Mouse (Mus musculus) CH12F3 (cell line): ENCODE measurements around the gene Tssk3.
"Not testable (repeated sequence)": the region's sequence is repeated elsewhere in the genome, so short reads cannot be mapped to it uniquely, and the experiment has no call there.

ENCODE experiments used
- in situ Hi-C: fragments of 300-500 bp; cut with MboI; formaldehyde crosslinking; loops from 2 replicates; pipeline ENCODE4 v1.14.3; 2020; ENCODE audit warnings: low sequenced_read_pairs

Gene Tssk3

GRCm38 (mm10) chr4:129490972-129491880, at the start of gene Tssk3, which contains the start of gene Fam229a:
Tssk3 (minus strand) TSS chr4:129491022.
Fam229a (plus strand) TSS chr4:129491190.
- in situ Hi-C loops: no loop called here

- in situ Hi-C loops: loop anchor here (10.0 kb wide), 1 partner anchor 65 kb away; the partner anchor contains the start of genes Eif3i and Tmem234
Measured at GRCm38 (mm10) chr4:129540012-129540411, 49.2 kb upstream of the Tssk3 start.

- in situ Hi-C loops: not testable (repeated sequence)
Measured at GRCm38 (mm10) chr4:129528901-129529300, 38.1 kb upstream of the Tssk3 start.

- in situ Hi-C loops: no loop called here
Measured at GRCm38 (mm10) chr4:129525889-129526288, 35.1 kb upstream of the Tssk3 start.

GRCm38 (mm10) chr4:129525338-129525737, 34.5 kb upstream of the Tssk3 start:
- in situ Hi-C loops: no loop called here

GRCm38 (mm10) chr4:129518519-129518918, 27.7 kb upstream of the Tssk3 start:
- in situ Hi-C loops: no loop called here

GRCm38 (mm10) chr4:129516925-129517324, 26.1 kb upstream of the Tssk3 start:
- in situ Hi-C loops: no loop called here

GRCm38 (mm10) chr4:129514300-129514898, 23.6 kb upstream of the Tssk3 start:
- in situ Hi-C loops: no loop called here

- in situ Hi-C loops: no loop called here
Measured at GRCm38 (mm10) chr4:129513891-129514290, 23.1 kb upstream of the Tssk3 start.

- in situ Hi-C loops: no loop called here
Measured at GRCm38 (mm10) chr4:129513086-129513767, 22.4 kb upstream of the Tssk3 start, which contains the start of gene Marcksl1. Marcksl1 (plus strand) TSS chr4:129513581.

- in situ Hi-C loops: no loop called here
Measured at GRCm38 (mm10) chr4:129511413-129512096, 20.7 kb upstream of the Tssk3 start.

GRCm38 (mm10) chr4:129510723-129511412, 20.0 kb upstream of the Tssk3 start:
- in situ Hi-C loops: no loop called here

- in situ Hi-C loops: no loop called here
Measured at GRCm38 (mm10) chr4:129509650-129510049, 18.8 kb upstream of the Tssk3 start.

- in situ Hi-C loops: no loop called here
Measured at GRCm38 (mm10) chr4:129508834-129509600, 18.2 kb upstream of the Tssk3 start.

- in situ Hi-C loops: no loop called here
Measured at GRCm38 (mm10) chr4:129508237-129508515, 17.4 kb upstream of the Tssk3 start.

GRCm38 (mm10) chr4:129507434-129508236, 16.8 kb upstream of the Tssk3 start:
- in situ Hi-C loops: no loop called here

GRCm38 (mm10) chr4:129505511-129505910, 14.7 kb upstream of the Tssk3 start:
- in situ Hi-C loops: no loop called here

- in situ Hi-C loops: no loop called here
Measured at GRCm38 (mm10) chr4:129502901-129503444, 12.2 kb upstream of the Tssk3 start.
